Mouse (Mus musculus) midbrain, embryonic 10.5 days (tissue): Measurements from ENCODE around the gene Coasy. TPM values are rescaled to one million over a fixed set of nuclear protein-coding genes. Genes with fewer than 3 reads are reported as not detected.
A peak's percentile ranks its signal among the peaks of the same experiment; 100 is the strongest.

Source experiments
- DNase-seq: peaks from one replicate; pipeline ENCODE4 v3.0.0-alpha.2; 2017; ENCODE audit warnings: low spot score
- H3K27ac ChIP-seq: fragments of 300-500 bp; sonication (generic); replicated peaks from 2 replicates; pipeline ENCODE4 v1.5.1; 2016; ENCODE audit warnings: mild to moderate bottlenecking
- H3K27me3 ChIP-seq: fragments of 300-500 bp; sonication (generic); 2 replicates; pipeline ENCODE4 v1.6.1; 2016; ENCODE audit warnings: low read depth, mild to moderate bottlenecking; ENCODE audit not compliant: poor library complexity, severe bottlenecking
- H3K36me3 ChIP-seq: fragments of 300-500 bp; sonication (generic); 2 replicates; pipeline ENCODE4 v1.6.1; 2016; ENCODE audit warnings: mild to moderate bottlenecking, moderate library complexity
- H3K4me1 ChIP-seq: fragments of 300-500 bp; sonication (generic); 2 replicates; pipeline ENCODE4 v1.6.1; 2016
- H3K4me3 ChIP-seq: fragments of 300-500 bp; sonication (generic); 2 replicates; pipeline ENCODE4 v1.5.1; 2016; ENCODE audit warnings: mild to moderate bottlenecking, moderate library complexity
- H3K9me3 ChIP-seq: fragments of 300-500 bp; sonication (generic); replicated peaks from 2 replicates; pipeline ENCODE4 v1.6.1; 2016; ENCODE audit warnings: mild to moderate bottlenecking
- WGBS: fragments of 180-500 bp; shearing (Covaris S2); methylation state at CpG from one replicate; pipeline ENCODE4 v1.1.7; 2016; 5-methylcytosine and 5-hydroxymethylcytosine counted together
- polyA plus RNA-seq: library from polyadenylated mRNA; unstranded; fragments of >200 nt; fragmentation: Nextera tagmentation; extraction: Ambion mirVana; gene quantifications from 2 replicates; pipeline ENCODE4 v1.2.1, GENCODE M21; 2016

Coasy gene
- 57.5 TPM in 2 replicates for polyA plus RNA-seq

DNA sequence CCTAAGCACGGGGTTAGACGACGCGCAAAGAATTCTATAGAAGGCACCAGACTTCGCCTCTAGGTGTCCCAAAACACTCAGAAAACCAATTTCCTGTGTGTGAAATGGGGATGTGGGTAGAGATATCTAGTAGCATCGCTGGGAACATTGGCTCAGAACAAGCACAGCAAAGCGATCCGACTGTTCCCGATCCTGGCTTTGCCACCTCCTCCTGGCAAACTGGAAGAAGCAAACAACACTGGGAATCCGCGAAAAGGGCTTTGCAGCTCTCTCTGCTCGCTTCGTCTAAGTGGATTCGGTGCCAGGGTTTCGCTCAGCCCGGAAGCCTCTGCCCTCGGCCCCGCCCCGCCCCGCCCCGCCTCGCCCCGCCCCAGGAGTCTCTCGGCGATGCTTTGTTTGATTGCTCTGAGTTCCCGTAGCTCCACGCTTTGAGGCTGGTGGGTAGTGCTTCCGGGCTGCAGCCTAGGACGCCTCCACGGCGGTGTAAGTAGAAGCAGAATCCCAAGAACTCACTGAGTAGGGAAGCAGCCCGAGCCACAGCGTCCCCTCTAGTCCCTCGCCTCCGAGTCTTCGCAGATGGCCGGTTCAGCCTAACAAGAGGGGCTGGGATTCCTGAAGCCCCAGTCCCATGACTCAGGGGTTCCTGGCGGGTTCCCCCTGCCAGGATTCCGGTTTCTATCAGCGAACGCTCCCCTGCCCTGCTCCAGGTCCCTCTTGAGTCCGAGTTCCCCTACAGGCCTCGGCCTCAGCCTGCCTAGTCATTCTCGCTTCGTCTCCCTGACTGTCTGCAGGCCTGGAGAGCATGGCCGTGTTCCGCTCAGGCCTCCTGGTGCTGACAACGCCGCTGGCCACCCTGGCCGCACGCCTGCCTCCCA lies at the start of gene Coasy:
Gene Coasy (plus strand): TSS at position 358 of the 875 bp plus-strand sequence.
- H3K27me3 ChIP-seq, result peaks cover 44% of the 10 kb centered on the region
- peaks cover 51% of the 10 kb centered on the region for H3K4me1 ChIP-seq
- peak within 1 kb of the TSS; percentile 87 for H3K27ac ChIP-seq
- peaks cover 18% of the 10 kb centered on the region for H3K36me3 ChIP-seq
- H3K9me3 ChIP-seq, result no peaks in the 10 kb centered on the region
- peak within 1 kb of the TSS; percentile 79 for H3K4me3 ChIP-seq
- WGBS, result under 1% methylated on average over 51 of the region's 51 CpGs
- peak; percentile 96 for DNase-seq

DNA sequence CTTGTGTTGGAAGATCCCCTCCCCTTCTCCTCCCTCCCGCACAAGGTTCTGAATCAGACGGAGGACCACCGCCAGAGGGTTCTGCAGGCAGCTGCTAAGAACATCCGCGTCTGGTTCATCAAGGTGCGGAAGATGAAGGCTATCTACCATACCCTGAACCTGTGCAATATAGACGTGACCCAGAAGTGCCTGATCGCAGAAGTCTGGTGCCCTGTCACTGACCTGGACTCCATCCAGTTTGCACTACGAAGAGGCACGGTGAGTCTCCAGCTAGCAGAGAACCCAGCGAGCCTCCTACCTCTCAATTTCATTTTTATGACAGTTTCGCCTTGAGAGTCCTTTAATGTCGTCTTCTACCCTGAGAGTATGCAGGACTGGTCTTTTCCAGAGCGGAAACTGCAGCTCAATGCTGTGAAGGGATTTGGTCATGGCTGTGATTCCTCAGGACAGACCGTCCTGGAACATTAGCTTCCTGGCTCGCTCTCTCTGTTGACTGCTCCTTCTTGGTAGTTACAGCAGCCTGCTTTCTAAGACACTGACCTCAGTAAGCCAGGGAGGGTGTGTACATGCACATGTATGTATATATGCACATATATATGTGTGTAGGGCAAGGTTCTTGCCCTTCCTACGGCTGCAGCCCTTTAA lies 48.4 kb upstream of the Coasy start:
- H3K27me3 ChIP-seq, result no peaks in the 10 kb centered on the region
- WGBS, result 93% methylated on average over 17 of the region's 17 CpGs
- H3K9me3 ChIP-seq, result no peaks in the 10 kb centered on the region
- peaks cover 93% of the 10 kb centered on the region for H3K36me3 ChIP-seq
- DNase-seq, result no peak
- no peak overlapping the region for H3K4me3 ChIP-seq
- no peak overlapping the region for H3K27ac ChIP-seq
- no peaks in the 10 kb centered on the region for H3K4me1 ChIP-seq

DNA sequence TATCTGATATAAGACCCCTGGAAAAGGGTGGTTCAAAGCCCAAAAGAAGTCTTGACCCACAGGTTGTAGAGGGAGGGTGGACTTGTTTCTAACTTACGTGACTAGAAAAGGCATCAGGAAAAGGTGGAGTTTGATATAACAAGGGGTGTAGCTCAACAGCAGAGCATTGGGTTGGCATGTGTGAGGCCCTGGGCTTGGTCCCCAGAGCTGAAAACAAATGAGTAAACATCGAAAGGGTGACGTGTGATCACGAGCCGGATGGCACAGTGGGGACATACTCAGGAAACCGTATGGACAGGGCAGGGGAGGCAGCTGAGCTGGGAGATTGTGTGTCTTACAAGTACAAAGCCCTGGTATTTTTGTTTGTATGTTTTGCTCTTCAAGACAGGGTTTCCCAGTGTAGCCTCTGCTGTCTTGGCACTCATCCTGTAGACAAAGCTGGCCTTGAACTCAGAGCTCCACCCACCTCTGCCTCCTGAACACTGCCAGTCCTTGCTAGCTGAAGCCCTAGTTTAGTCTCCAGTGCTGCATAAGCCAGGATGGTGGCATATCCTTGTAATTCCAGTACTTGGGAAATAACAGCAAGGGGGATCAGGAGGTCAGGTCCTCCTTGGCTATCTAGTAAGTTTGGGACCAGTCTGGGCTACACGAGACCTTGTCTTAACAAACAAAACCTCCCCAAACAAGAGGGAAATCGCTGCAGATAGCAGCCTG lies 47.6 kb upstream of the Coasy start:
- 95% methylated on average over 8 of the region's 8 CpGs for WGBS
- DNase-seq, result no peak
- no peak overlapping the region for H3K4me3 ChIP-seq
- no peaks in the 10 kb centered on the region for H3K9me3 ChIP-seq
- no peaks in the 10 kb centered on the region for H3K27me3 ChIP-seq
- H3K36me3 ChIP-seq, result peaks cover 95% of the 10 kb centered on the region
- no peak overlapping the region for H3K27ac ChIP-seq
- no peaks in the 10 kb centered on the region for H3K4me1 ChIP-seq

DNA sequence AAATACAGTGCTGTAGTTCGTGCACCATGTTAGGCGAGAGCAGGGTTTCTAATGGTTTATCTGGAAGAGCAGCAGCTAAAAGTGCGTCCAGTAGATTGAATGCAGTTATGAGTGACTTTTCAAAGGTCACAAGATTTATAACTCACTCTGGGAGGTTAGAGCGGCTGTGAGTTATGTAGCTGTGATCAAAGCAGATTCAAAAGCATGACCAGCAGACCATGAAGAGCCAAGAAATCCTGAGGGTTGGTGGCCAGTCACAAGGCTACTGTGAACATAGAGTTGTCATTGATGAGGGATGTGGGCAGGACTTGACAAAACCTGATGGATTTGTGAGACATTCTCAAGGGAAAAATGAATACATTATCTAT lies 47.1 kb upstream of the Coasy start:
- DNase-seq, result no peak
- H3K9me3 ChIP-seq, result no peaks in the 10 kb centered on the region
- 91% methylated on average over 4 of the region's 4 CpGs for WGBS
- H3K4me1 ChIP-seq, result no peaks in the 10 kb centered on the region
- no peak overlapping the region for H3K4me3 ChIP-seq
- H3K27me3 ChIP-seq, result no peaks in the 10 kb centered on the region
- peaks cover 95% of the 10 kb centered on the region for H3K36me3 ChIP-seq
- no peak overlapping the region for H3K27ac ChIP-seq

DNA sequence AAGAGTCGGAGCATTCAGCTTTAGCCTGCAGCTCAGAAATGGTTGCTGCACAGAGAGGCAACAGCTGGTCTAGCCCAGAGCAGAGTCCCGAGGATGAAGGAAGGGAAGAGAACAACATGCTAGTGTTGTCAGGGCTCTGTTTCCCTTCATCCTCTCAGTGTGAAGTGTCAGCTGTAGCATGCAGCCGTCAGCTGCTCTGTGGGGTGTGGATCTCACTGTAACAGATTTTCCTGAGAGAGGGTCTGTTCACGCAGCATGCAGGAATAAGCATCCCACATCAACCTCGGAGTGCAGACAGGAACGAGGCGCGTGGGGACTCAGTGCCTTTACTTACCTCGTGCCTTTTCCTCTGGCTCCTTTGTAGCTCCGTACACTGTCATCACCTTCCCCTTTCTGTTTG lies 44.6 kb upstream of the Coasy start:
- Histone ChIP-seq H3K36me3 (peaks cover 97% of the 10 kb centered on the region), H3K4me1 (no peaks in the 10 kb centered on the region), H3K4me3 (no peak overlapping the region), H3K27me3 (no peaks in the 10 kb centered on the region), H3K9me3 (no peaks in the 10 kb centered on the region), H3K27ac (no peak overlapping the region)
- WGBS, result 89% methylated on average over 10 of the region's 10 CpGs
- DNase-seq, result no peak

DNA sequence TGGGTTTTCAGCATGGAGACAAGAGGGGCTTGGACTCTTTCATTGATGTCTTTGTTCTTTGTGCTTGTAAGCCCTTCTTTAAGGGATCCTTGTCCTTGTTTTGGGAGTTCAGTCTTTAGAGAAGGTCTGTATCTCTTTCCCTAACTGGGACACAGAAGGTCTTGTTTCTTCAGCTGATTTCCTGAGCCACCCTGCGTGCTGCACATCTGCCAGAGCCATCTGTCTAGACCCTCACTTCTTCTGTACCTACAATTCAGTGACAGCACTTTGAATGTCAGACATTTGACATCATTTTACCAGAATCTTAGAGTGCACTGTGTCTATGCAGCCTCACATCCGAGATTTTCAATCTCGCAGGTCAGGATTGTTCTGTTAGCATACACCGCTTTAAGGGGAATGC lies 36.5 kb upstream of the Coasy start:
- H3K9me3 ChIP-seq, result no peaks in the 10 kb centered on the region
- no peak overlapping the region for H3K4me3 ChIP-seq
- no peaks in the 10 kb centered on the region for H3K27me3 ChIP-seq
- no peaks in the 10 kb centered on the region for H3K4me1 ChIP-seq
- H3K36me3 ChIP-seq, result peaks cover 99% of the 10 kb centered on the region
- no peak for DNase-seq
- 91% methylated on average over 4 of the region's 4 CpGs for WGBS
- H3K27ac ChIP-seq, result no peak overlapping the region

DNA sequence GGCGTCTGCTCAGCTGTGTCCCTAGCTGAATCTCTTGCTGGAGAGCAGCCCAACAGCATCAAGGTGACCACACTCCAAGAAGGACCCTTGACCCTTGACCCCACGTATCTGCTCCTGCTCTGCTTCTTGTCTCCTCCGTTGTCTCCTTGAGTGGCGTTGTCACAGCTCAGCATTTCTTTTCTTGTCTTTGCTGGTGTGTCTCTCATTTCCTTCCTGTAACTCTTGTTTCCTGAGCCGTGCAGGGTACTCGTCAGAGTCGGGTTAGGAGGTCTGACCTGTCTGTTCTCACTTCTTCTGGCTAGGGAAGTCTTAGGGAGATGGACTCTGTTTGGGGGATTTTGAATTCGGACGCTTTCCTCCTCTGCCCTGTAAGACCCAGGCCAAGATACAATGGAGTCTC lies 35.9 kb upstream of the Coasy start:
- H3K27me3 ChIP-seq, result no peaks in the 10 kb centered on the region
- WGBS, result 72% methylated on average over 9 of the region's 9 CpGs
- H3K4me3 ChIP-seq, result no peak overlapping the region
- H3K9me3 ChIP-seq, result no peaks in the 10 kb centered on the region
- no peaks in the 10 kb centered on the region for H3K4me1 ChIP-seq
- no peak overlapping the region for H3K27ac ChIP-seq
- DNase-seq, result no peak
- H3K36me3 ChIP-seq, result peaks cover 99% of the 10 kb centered on the region

DNA sequence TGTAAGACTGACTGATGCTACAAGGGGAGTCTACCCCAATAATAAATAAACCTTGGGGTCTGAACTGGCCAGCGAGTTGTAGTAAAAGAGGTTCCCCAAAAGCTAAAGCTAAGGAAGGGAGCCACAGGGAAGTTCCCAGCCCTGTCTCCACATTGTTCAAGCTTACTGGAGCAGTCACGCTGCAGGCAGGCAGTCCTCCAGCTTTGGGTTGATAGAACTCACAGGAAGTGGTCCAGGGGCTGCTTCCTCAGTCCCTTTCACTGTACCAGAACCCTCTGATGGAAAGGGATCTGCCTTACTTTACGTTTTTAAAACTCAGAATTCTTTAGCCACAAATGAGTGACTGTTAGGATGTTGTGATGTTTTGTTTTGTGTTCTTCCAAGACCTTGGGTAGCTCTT lies 34.9 kb upstream of the Coasy start:
- H3K27ac ChIP-seq, result no peak overlapping the region
- 87% methylated on average over 3 of the region's 3 CpGs for WGBS
- H3K9me3 ChIP-seq, result no peaks in the 10 kb centered on the region
- DNase-seq, result no peak
- no peak overlapping the region for H3K4me3 ChIP-seq
- no peaks in the 10 kb centered on the region for H3K4me1 ChIP-seq
- no peaks in the 10 kb centered on the region for H3K27me3 ChIP-seq
- H3K36me3 ChIP-seq, result peaks cover 100% of the 10 kb centered on the region

DNA sequence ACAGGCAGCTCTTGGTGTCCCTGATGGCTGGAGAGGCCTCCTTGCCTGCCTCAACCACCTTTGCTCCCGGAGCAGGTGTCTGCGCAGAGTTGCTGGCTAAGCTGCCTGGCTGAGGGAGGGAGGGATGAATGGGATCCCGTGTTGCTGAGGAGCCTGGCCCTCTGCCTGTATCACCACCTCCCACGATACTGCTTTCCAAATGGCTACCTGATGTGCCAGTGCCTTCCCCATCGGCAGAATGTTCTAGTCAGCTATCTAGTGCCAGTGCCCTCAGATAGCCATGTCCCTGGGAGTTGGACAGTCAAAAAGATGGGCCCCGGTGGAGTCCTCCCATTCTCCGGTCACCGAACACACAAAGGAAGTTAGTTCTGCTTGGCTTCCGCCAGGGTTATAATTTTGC lies 32.0 kb upstream of the Coasy start:
- no peak for DNase-seq
- H3K27ac ChIP-seq, result 0 out of 2 replicates have a peak overlapping the region, but pooled peaks have one; percentile 28
- WGBS, result 93% methylated on average over 9 of the region's 9 CpGs

DNA sequence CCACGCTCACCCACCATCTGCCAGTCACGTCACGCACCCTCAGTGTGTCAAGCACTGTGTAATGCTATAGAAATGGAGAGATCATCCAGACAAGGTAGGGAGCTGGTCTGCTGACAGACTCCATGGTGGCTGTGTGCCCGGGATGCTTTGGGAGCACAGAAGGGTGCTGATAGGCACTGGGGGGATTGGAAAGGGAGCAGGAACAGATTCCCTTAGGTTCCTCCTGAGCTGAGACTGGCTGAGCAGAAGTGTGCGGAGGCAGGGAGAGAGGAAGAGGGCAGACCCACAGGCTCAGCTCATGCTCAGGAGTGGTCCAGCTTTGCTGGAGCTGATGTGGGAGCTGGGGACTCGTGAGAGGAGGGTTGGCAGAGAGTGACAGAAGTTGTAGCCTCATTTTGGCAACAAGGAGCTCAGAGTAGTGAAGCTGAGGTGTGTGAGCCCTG lies 31.3 kb upstream of the Coasy start:
- Histone ChIP-seq H3K27ac (no peak overlapping the region), H3K36me3 (peaks cover 99% of the 10 kb centered on the region), H3K4me1 (no peaks in the 10 kb centered on the region), H3K4me3 (no peak overlapping the region), H3K27me3 (no peaks in the 10 kb centered on the region), H3K9me3 (no peaks in the 10 kb centered on the region)
- 90% methylated on average over 6 of the region's 6 CpGs for WGBS
- DNase-seq, result no peak

More for the DNA sequence above, 32.0 kb upstream of the Coasy start:
- Histone ChIP-seq H3K4me3 (no peak overlapping the region), H3K9me3 (no peaks in the 10 kb centered on the region), H3K4me1 (no peaks in the 10 kb centered on the region), H3K27me3 (no peaks in the 10 kb centered on the region), H3K36me3 (peaks cover 99% of the 10 kb centered on the region)

DNA sequence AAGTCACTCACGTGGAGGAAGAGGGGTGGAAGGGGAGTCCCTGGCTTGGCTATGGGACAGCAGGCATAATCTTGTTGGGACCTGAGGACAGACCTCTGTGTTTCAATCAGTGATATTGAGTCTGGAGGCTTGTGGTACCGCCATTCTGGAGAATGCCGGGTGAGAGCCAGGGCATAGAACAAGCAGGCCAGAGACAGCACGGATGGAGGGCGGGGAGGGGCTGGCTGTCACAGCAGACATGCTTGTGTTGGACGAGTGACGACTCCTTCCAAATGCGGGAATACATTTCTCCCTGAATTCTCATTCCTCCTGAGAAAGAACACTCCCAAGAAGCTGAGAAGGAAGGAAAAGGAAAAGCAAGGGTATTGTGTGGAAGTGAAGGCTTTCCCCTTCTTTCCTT lies 30.7 kb upstream of the Coasy start:
- DNase-seq, result no peak
- 89% methylated on average over 8 of the region's 8 CpGs for WGBS
- Histone ChIP-seq H3K36me3 (peaks cover 99% of the 10 kb centered on the region), H3K4me3 (no peak overlapping the region), H3K27me3 (no peaks in the 10 kb centered on the region), H3K4me1 (no peaks in the 10 kb centered on the region), H3K27ac (no peak overlapping the region), H3K9me3 (no peaks in the 10 kb centered on the region)

DNA sequence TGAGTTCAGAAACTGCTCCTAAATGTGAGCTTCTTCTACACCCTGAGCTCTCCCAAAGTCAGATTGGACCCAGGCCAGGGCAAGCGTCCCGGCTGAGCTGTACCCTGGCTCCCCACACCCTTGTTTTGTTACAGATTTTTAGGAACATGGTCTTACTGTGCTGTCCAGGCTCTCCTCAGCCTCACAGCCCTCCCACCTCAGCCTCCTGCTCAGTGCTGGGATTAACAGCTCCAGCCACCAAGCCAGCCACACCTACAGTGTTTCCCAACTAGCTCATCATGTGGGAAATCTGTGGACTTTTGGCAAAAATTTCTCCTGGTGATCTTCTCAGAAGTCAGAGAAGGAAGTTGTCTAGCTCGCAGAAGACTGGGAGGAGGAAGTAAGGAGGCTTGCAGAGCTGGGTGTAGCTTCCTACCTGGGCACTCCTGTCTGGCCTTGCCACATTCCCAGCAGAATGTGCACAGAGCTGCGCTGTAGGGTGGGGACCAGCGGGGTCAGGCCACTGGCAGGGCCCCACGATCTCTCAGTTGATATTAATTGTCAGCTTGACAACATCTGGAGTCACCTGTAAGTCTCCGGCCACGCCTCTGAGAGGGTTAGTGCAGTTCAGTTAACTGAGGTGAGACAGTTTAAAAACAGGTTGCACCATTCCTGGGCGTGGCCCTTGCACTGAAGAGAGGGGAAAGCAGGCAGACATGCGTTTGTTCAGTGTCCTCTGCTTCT lies 29.5 kb upstream of the Coasy start:
- no peaks in the 10 kb centered on the region for H3K4me1 ChIP-seq
- no peak overlapping the region for H3K4me3 ChIP-seq
- H3K27ac ChIP-seq, result no peak overlapping the region
- H3K36me3 ChIP-seq, result peaks cover 95% of the 10 kb centered on the region
- DNase-seq, result no peak
- no peaks in the 10 kb centered on the region for H3K27me3 ChIP-seq
- no peaks in the 10 kb centered on the region for H3K9me3 ChIP-seq
- WGBS, result 95% methylated on average over 10 of the region's 10 CpGs
